Mouse (Mus musculus) heart, postnatal 25 days (tissue): ENCODE measurements around the gene Erf. TPM values are rescaled to one million over a fixed set of nuclear protein-coding genes. Genes with fewer than 3 reads are reported as not detected.

ENCODE experiments used
- microRNA-seq: library from miRNA; unstranded; fragments of <30 nt; microRNA quantifications from one replicate; pipeline ENCODE4 v1.2.0, GENCODE M21; 2022
- total RNA-seq, 2 experiments: library from RNA; stranded (reverse); gene quantifications; 2 replicates each; pipeline ENCODE4 v1.2.3; 2021

The Erf gene
- total RNA-seq, 2 experiments from 2014 or later, result 19.2 to 29.6 TPM

Small RNAs within 50 kb of the gene (microRNA-seq; reads per million reads assigned to microRNA genes)
- not detected for gene Mir7048

Other genes with a start within 250 kb of the Erf start
- under 1 TPM; 0.47 to 0.67 TPM for gene Atp1a3, start 244.8 kb downstream of the Erf start, total RNA-seq
- 1 to 10 TPM; 4.5 to 4.8 TPM for gene Grik5, start 178.4 kb downstream of the Erf start, total RNA-seq
- gene Zfp574, start 178.2 kb downstream of the Erf start, total RNA-seq, result 1 to 10 TPM; 9.8 to 9.9 TPM
- gene Pou2f2, start 71.0 kb downstream of the Erf start, total RNA-seq, result under 1 TPM; 0.60 to 0.61 TPM
- gene Dedd2, start 30.1 kb downstream of the Erf start, total RNA-seq, result 10 to 100 TPM; 13.6 to 20.2 TPM
- 1 to 10 TPM; 8.0 to 9.1 TPM for gene Zfp526, start 29.3 kb downstream of the Erf start, total RNA-seq
- gene Gsk3a, start 12.9 kb downstream of the Erf start, total RNA-seq, result 10 to 100 TPM; 62.6 to 64.6 TPM
- gene Cic, start 16.9 kb upstream of the Erf start, total RNA-seq, result 10 to 100 TPM; 61.9 to 65.9 TPM
- 1 to 10 TPM; 2.7 to 4.3 TPM for gene Pafah1b3, start 47.2 kb upstream of the Erf start, total RNA-seq
- gene Prr19, start 50.6 kb upstream of the Erf start, total RNA-seq, result not detected
- gene Tmem145, start 55.3 kb upstream of the Erf start, total RNA-seq, result not detected
- 10 to 100 TPM; 25.1 to 26.6 TPM for gene Megf8, start 66.4 kb upstream of the Erf start, total RNA-seq
- not detected for gene Cnfn, start 119.0 kb upstream of the Erf start, total RNA-seq
- 10 to 100 TPM; 40.5 to 41.5 TPM for gene Lipe, start 147.9 kb upstream of the Erf start, total RNA-seq
- not detected for gene Cxcl17, start 162.1 kb upstream of the Erf start, total RNA-seq
- gene Ceacam1, start 226.8 kb upstream of the Erf start, total RNA-seq, result 10 to 100 TPM; 12.4 to 14.7 TPM